Mouse (Mus musculus) forebrain, postnatal 0 days (tissue): ENCODE measurements around the gene E130208F15Rik. TPM values are rescaled to one million over a fixed set of nuclear protein-coding genes. Genes with fewer than 3 reads are reported as not detected.

ENCODE experiments used
- ATAC-seq: fragments of 200-750 bp; cut with Nextera tagmentation; 2 replicates; pipeline ENCODE4 v1.8.0; 2017; ENCODE audit warnings: mild to moderate bottlenecking, moderate library complexity
- DNase-seq: peaks from one replicate; pipeline ENCODE4 v3.0.0-alpha.2; 2015
- H3K27ac ChIP-seq: fragments of 300-500 bp; sonication (generic); 2 replicates; pipeline ENCODE4 v1.5.1; 2014; ENCODE audit warnings: low read depth, mild to moderate bottlenecking, antibody characterized with exemption, low read length, moderate library complexity, mixed read lengths
- H3K27me3 ChIP-seq: fragments of 300-500 bp; sonication (generic); 2 replicates; pipeline ENCODE4 v1.6.1; 2014; ENCODE audit warnings: mild to moderate bottlenecking, low read length, mixed read lengths; ENCODE audit not compliant: insufficient read depth
- H3K36me3 ChIP-seq: fragments of 300-500 bp; sonication (generic); 2 replicates; pipeline ENCODE4 v1.6.1; 2014; ENCODE audit warnings: mild to moderate bottlenecking, moderate library complexity; ENCODE audit not compliant: insufficient read depth
- H3K4me1 ChIP-seq: fragments of 300-500 bp; sonication (generic); 2 replicates; pipeline ENCODE4 v1.6.1; 2014; ENCODE audit warnings: antibody characterized with exemption; ENCODE audit not compliant: insufficient read depth
- H3K4me2 ChIP-seq: fragments of 300-500 bp; sonication (generic); 2 replicates; pipeline ENCODE4 v1.6.1; 2014; ENCODE audit warnings: low read depth, mild to moderate bottlenecking, moderate library complexity
- H3K4me3 ChIP-seq: fragments of 300-500 bp; sonication (generic); 2 replicates; pipeline ENCODE4 v1.5.1; 2014; ENCODE audit warnings: low read depth, low read length, mixed read lengths
- H3K9ac ChIP-seq: fragments of 300-500 bp; sonication (generic); 2 replicates; pipeline ENCODE4 v1.6.1; 2014; ENCODE audit warnings: mild to moderate bottlenecking
- H3K9me3 ChIP-seq: fragments of 300-500 bp; sonication (generic); 2 replicates; pipeline ENCODE4 v1.6.1; 2016; ENCODE audit warnings: low read length
- CTCF ChIP-seq: sonication (generic); IDR thresholded peaks from 2 replicates; pipeline ENCODE4 v1.5.1; 2016; ENCODE audit warnings: antibody characterized with exemption, control low read depth, low read depth
- WGBS: fragments of 180-500 bp; shearing (Covaris S2); extraction: QIAGEN DNeasy Blood & Tissue Kit; methylation state at CpG from one replicate; pipeline ENCODE4 v1.1.7; 2014; 5-methylcytosine and 5-hydroxymethylcytosine counted together
- polyA plus RNA-seq: library from polyadenylated mRNA; unstranded; fragments of >200 nt; fragmentation: Nextera tagmentation; extraction: Ambion mirVana; gene quantifications from 2 replicates; pipeline ENCODE4 v1.2.1, GENCODE M21; 2015
- total RNA-seq: library from RNA; depleted of rRNA; stranded (reverse); fragments of >200 nt; gene quantifications from 2 replicates; pipeline ENCODE4 v1.2.3, GENCODE M21; 2014

E130208F15Rik gene
- total and polyA plus RNA-seq, 2 experiments from 2014 or later, result 0.31 to 0.52 TPM

DNA sequence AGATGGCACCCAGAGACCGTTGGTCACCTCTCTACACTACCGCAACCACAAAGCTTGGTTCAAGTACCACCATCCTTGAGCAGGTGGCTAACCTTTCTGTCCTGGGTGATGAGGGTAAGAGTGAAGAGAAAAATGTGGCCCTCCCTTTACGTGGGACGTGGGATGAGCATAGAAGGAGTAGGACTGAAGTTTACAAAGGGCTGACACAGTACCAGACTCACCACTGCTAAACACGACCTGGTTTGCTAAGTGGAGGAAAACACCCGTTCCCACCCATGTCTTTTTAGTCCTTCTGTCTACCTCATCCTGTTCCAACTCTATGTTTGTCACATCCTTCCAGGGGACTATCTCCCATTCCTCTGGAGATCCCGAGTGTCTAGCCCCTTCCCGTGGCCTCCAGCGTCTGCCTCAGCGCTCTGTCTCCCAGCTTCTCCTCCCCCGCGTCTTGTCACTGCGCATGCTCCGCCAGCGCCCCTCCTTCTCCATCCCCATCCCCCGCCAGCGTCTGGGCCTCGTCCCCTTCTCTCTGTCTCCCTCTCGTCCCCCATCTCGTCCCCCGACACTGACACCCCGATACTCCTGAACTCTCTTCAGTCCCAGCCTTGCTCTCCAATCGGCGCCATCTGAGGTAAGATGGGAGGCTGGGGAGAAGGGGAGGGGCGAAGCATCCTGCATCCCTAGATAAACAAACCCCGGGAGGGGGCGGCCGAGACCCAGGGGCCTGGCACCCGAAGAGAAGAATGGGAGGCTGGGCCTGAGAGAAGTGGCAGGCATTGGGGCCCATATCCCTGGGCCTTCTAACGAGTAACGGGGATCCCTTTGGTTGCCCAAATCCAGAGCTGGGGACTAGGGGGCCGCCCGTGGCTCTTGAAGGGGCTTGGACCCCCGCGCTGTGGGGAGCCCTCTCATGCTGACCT, 30.1 kb upstream of the E130208F15Rik start, which contains the start of gene Clip3:
Gene Clip3, plus strand, starts transcription at position 514 of the 917 bp plus-strand sequence.
- TF ChIP-seq CTCF, result peak; percentile 39; the same call in 1 of the 2 replicates
- H3K4me2 ChIP-seq, result peak within 1 kb of the TSS; percentile 81
- peak within 1 kb of the TSS; percentile 92 for H3K27ac ChIP-seq
- H3K36me3 ChIP-seq, result peaks cover 24% of the 10 kb centered on the region
- peak; percentile 94 for DNase-seq
- no peaks in the 10 kb centered on the region for H3K9me3 ChIP-seq
- peak within 1 kb of the TSS; percentile 91 for H3K9ac ChIP-seq
- no peaks in the 10 kb centered on the region for H3K27me3 ChIP-seq
- ATAC-seq, result peak; percentile 92
- 7% methylated on average over 35 of the region's 35 CpGs for WGBS
- H3K4me3 ChIP-seq, result peak within 1 kb of the TSS; percentile 74
- H3K4me1 ChIP-seq, result 0 out of 2 replicates have a peak, but pooled peaks cover 7% of the 10 kb centered on the region

DNA sequence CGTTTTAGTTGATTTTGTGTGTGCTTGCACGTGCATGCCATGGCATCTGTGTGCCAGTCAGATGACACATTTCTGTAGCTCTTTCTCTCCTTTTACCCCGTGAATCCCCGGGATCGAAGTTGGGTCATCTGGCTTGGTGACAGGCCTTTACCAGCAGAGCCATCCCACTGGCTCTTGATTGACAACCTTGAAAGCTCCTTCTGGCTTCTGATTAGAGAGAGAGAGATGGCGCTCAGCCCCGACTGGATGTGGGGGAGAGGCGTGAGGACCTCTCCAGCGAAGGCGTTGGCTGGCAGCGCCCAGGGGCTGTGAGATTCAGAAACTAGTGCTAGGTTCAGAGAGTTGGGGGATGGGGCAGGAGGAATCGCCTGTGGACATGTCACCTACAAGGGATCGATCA, 27.7 kb upstream of the E130208F15Rik start:
- Histone ChIP-seq H3K36me3 (peaks cover 47% of the 10 kb centered on the region), H3K4me2 (0 out of 2 replicates have a peak overlapping the region, but pooled peaks have one; percentile 5), H3K27me3 (no peaks in the 10 kb centered on the region), H3K4me3 (0 out of 2 replicates have a peak overlapping the region, but pooled peaks have one; percentile 9), H3K4me1 (0 out of 2 replicates have a peak, but pooled peaks cover 7% of the 10 kb centered on the region), H3K9me3 (no peaks in the 10 kb centered on the region), H3K27ac (no peak overlapping the region), H3K9ac (no peak overlapping the region)
- TF ChIP-seq CTCF, result no peak
- DNase-seq, result peak; percentile 16
- 50% methylated on average over 13 of the region's 13 CpGs for WGBS
- no peak for ATAC-seq

DNA sequence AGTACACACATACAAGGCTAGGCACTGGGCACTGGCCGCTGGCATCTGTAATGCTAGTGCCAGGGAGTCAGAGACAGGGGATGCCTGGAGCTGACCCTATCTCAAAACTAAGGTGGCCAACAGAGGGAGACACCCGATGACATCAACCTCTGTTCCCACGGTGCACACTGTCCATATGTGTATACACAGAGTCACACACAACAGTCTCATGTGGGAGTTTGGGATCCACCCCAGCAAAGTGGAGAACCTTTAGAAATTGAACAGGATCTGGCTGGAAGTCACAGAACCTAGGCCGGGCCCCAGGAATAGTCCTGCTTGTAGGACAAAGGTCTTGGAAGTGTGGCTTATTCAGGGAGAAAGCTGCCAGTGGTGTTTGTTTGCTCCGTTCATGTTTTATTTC, 27.2 kb upstream of the E130208F15Rik start:
- no peak overlapping the region for H3K27ac ChIP-seq
- ATAC-seq, result no peak
- H3K9ac ChIP-seq, result no peak overlapping the region
- 0 out of 2 replicates have a peak, but pooled peaks cover 7% of the 10 kb centered on the region for H3K4me1 ChIP-seq
- 91% methylated on average over 5 of the region's 5 CpGs for WGBS
- H3K9me3 ChIP-seq, result no peaks in the 10 kb centered on the region
- no peaks in the 10 kb centered on the region for H3K27me3 ChIP-seq
- no peak for DNase-seq
- H3K4me2 ChIP-seq, result 0 out of 2 replicates have a peak overlapping the region, but pooled peaks have one; percentile 5
- no peak for TF ChIP-seq CTCF
- H3K36me3 ChIP-seq, result peaks cover 52% of the 10 kb centered on the region
- H3K4me3 ChIP-seq, result no peak overlapping the region

DNA sequence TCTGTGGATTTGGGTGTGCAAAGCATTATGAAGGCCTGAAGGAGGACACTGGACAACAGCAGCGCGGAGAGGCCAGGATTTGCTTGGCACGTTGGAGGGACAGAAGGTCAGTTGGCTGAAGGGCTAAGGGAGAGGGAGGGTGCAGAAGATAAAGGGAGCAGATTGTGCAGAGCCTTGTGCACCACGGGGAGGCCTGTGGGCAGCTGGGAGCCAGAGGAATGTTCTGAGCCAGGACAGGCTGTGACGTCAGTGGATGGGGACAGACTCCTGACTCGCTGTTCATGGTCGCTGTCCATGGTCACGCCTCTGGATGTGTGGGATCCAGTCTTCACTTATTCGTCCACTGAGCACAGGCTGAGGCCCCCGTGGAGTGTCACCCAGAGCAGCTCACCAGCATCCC, 26.4 kb upstream of the E130208F15Rik start:
- H3K9me3 ChIP-seq, result no peaks in the 10 kb centered on the region
- no peak for TF ChIP-seq CTCF
- H3K27ac ChIP-seq, result no peak overlapping the region
- ATAC-seq (no peak), DNase-seq (no peak)
- H3K4me3 ChIP-seq, result no peak overlapping the region
- WGBS, result 74% methylated on average over 10 of the region's 10 CpGs
- H3K36me3 ChIP-seq, result peaks cover 60% of the 10 kb centered on the region
- H3K4me1 ChIP-seq, result 0 out of 2 replicates have a peak, but pooled peaks cover 7% of the 10 kb centered on the region
- no peaks in the 10 kb centered on the region for H3K27me3 ChIP-seq
- no peak overlapping the region for H3K9ac ChIP-seq
- no peak overlapping the region for H3K4me2 ChIP-seq

DNA sequence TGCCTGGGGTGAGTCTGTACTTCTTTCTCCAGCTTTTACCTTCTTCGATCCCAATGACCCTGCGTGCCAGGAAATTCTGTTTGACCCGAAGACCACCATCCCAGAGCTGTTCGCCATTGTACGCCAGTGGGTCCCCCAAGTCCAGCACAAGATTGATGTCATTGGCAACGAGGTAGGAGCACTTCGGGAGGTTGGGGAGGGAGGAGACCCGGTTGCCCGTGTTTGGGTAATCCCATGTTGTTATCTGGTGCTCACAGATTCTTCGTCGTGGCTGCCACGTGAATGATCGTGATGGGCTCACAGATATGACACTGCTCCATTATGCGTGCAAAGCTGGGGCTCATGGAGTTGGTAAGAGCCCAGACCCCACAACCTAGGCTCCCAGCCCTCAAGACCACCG, 24.7 kb upstream of the E130208F15Rik start:
- 0 out of 2 replicates have a peak, but pooled peaks cover 7% of the 10 kb centered on the region for H3K4me1 ChIP-seq

DNA sequence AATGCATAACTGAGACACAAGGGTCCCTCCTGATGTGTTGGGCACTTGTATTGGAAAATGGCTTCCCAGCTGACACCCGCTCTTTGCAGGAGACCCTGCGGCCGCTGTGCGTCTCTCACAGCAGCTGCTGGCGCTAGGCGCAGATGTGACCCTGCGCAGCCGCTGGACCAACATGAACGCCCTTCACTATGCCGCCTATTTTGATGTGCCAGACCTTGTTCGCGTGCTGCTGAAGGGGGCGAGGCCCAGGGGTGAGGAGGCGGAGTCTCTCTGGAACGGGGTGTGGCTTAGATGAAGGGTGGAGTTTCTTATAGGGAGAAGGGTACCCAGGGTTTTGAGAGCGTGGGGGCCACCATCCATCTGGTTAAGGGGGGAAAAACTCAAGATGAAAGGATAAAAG, 24.3 kb upstream of the E130208F15Rik start:
- no peaks in the 10 kb centered on the region for H3K9me3 ChIP-seq
- 89% methylated on average over 16 of the region's 16 CpGs for WGBS
- H3K4me3 ChIP-seq, result no peak overlapping the region
- 0 out of 2 replicates have a peak, but pooled peaks cover 7% of the 10 kb centered on the region for H3K4me1 ChIP-seq
- no peaks in the 10 kb centered on the region for H3K27me3 ChIP-seq
- peaks cover 74% of the 10 kb centered on the region for H3K36me3 ChIP-seq
- DNase-seq (no peak), ATAC-seq (no peak)
- H3K4me2 ChIP-seq, result no peak overlapping the region
- no peak for TF ChIP-seq CTCF
- H3K27ac ChIP-seq, result no peak overlapping the region
- no peak overlapping the region for H3K9ac ChIP-seq

More for the DNA sequence above, 24.7 kb upstream of the E130208F15Rik start:
- DNase-seq (no peak), ATAC-seq (no peak)
- H3K27me3 ChIP-seq, result no peaks in the 10 kb centered on the region
- no peak overlapping the region for H3K4me3 ChIP-seq
- H3K9me3 ChIP-seq, result no peaks in the 10 kb centered on the region
- no peak overlapping the region for H3K9ac ChIP-seq
- no peak overlapping the region for H3K4me2 ChIP-seq
- TF ChIP-seq CTCF, result no peak
- H3K36me3 ChIP-seq, result peaks cover 70% of the 10 kb centered on the region
- H3K27ac ChIP-seq, result no peak overlapping the region
- 93% methylated on average over 15 of the region's 15 CpGs for WGBS

DNA sequence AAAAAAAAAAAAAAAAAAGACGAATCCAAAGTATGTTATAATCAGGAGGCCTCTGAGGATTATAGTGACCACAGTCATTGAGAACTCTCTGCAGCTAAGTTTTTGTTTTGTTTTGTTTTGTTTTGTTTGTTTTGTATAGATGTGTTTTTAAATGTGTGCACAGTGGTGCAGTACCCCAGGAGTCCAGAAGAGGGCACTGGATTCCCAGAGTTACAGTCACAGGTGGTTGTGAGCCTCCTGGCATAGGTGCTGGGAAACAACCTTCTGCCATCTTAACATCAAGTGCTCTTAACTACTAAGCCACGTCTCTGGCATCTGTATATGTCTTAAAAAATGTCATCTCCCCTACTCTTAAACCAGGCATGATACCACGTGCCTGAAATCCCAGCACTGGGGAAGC, 20.6 kb upstream of the E130208F15Rik start:
- peak; percentile 73 for TF ChIP-seq CTCF
- Histone ChIP-seq H3K9me3 (no peaks in the 10 kb centered on the region), H3K27ac (no peak overlapping the region), H3K4me1 (no peaks in the 10 kb centered on the region), H3K27me3 (no peaks in the 10 kb centered on the region), H3K4me2 (no peak overlapping the region), H3K4me3 (no peak overlapping the region), H3K36me3 (peaks cover 82% of the 10 kb centered on the region), H3K9ac (no peak overlapping the region)
- DNase-seq, result peak; percentile 60
- ATAC-seq, result no peak; the same call in 1 of the 2 replicates
- 50% methylated on average over 3 of the region's 3 CpGs for WGBS
